Mouse (Mus musculus): ENCODE measurements around the gene Ereg. TPM values are rescaled to one million over a fixed set of nuclear protein-coding genes. Genes with fewer than 3 reads are reported as not detected.
A peak's percentile ranks its signal among the peaks of the same experiment; 100 is the strongest.

Ereg gene
- polyA plus RNA-seq, 1 experiment: 1.8 TPM

- WGBS: 43% methylated on average over 2 of the region's 2 CpGs
- TF ChIP-seq CTCF (IDR thresholded peaks at IDR 0.05; ENCODE audit: extremely low read depth, insufficient read length, insufficient replicate concordance, low read depth, low read length) (no peak), POLR2A (IDR thresholded peaks at IDR 0.05; ENCODE audit: low read depth, low read length) (no peak)
- H3K27me3 ChIP-seq (ENCODE audit: control insufficient read depth, insufficient read depth, low read length): no peaks in the 10 kb centered on the region
- no peak overlapping the region for H3K27ac ChIP-seq (ENCODE audit: insufficient read depth, low read depth, low read length)
- no peak overlapping the region for H3K4me3 ChIP-seq (ENCODE audit: low read depth, low read length)
- peaks cover 2% of the 10 kb centered on the region; the same call in 1 of the 2 replicates for H3K4me1 ChIP-seq (ENCODE audit: control insufficient read depth, insufficient read depth, insufficient read length, low read length)
- no peaks in the 10 kb centered on the region for H3K36me3 ChIP-seq (ENCODE audit: control insufficient read depth, insufficient read depth, low read length)
These were observed 49.7 kb downstream of the Ereg start for GRCm38 (mm10) chr5:91124140-91124539.

- no peak overlapping the region for H3K4me3 ChIP-seq (ENCODE audit: low read depth, low read length)
- 69% methylated on average over 1 of the region's 1 CpGs for WGBS
- peaks cover 2% of the 10 kb centered on the region; the same call in 1 of the 2 replicates for H3K4me1 ChIP-seq (ENCODE audit: control insufficient read depth, insufficient read depth, insufficient read length, low read length)
- H3K36me3 ChIP-seq (ENCODE audit: control insufficient read depth, insufficient read depth, low read length): no peaks in the 10 kb centered on the region
- no peak overlapping the region for H3K27ac ChIP-seq (ENCODE audit: insufficient read depth, low read depth, low read length)
- H3K27me3 ChIP-seq (ENCODE audit: control insufficient read depth, insufficient read depth, low read length): no peaks in the 10 kb centered on the region
- no peak for TF ChIP-seq CTCF (IDR thresholded peaks at IDR 0.05; ENCODE audit: extremely low read depth, insufficient read length, insufficient replicate concordance, low read depth, low read length)
- no peak for TF ChIP-seq POLR2A (IDR thresholded peaks at IDR 0.05; ENCODE audit: low read depth, low read length)
These were observed 52.2 kb downstream of the Ereg start for GRCm38 (mm10) chr5:91126623-91127022.

- no peaks in the 10 kb centered on the region for H3K27me3 ChIP-seq (ENCODE audit: control insufficient read depth, insufficient read depth, low read length)
- H3K27ac ChIP-seq (ENCODE audit: insufficient read depth, low read depth, low read length): no peak overlapping the region
- H3K4me1 ChIP-seq (ENCODE audit: control insufficient read depth, insufficient read depth, insufficient read length, low read length): peaks cover 2% of the 10 kb centered on the region; the same call in 1 of the 2 replicates
- TF ChIP-seq CTCF (IDR thresholded peaks at IDR 0.05; ENCODE audit: extremely low read depth, insufficient read length, insufficient replicate concordance, low read depth, low read length) (no peak), POLR2A (IDR thresholded peaks at IDR 0.05; ENCODE audit: low read depth, low read length) (no peak)
- no peaks in the 10 kb centered on the region for H3K36me3 ChIP-seq (ENCODE audit: control insufficient read depth, insufficient read depth, low read length)
- no peak overlapping the region for H3K4me3 ChIP-seq (ENCODE audit: low read depth, low read length)
- WGBS: 11% methylated on average over 1 of the region's 1 CpGs
These were observed 60.5 kb downstream of the Ereg start for GRCm38 (mm10) chr5:91134961-91135360.

- Histone ChIP-seq H3K36me3 (ENCODE audit: control insufficient read depth, insufficient read depth, low read length) (peaks cover 1% of the 10 kb centered on the region; the same call in 1 of the 2 replicates), H3K27me3 (ENCODE audit: control insufficient read depth, insufficient read depth, low read length) (no peaks in the 10 kb centered on the region), H3K27ac (ENCODE audit: insufficient read depth, low read depth, low read length) (no peak overlapping the region), H3K4me3 (ENCODE audit: low read depth, low read length) (peak overlapping the region; percentile 73), H3K4me1 (ENCODE audit: control insufficient read depth, insufficient read depth, insufficient read length, low read length) (peaks cover 2% of the 10 kb centered on the region; the same call in 1 of the 2 replicates)
- no peak for TF ChIP-seq CTCF (IDR thresholded peaks at IDR 0.05; ENCODE audit: extremely low read depth, insufficient read length, insufficient replicate concordance, low read depth, low read length)
- TF ChIP-seq POLR2A (IDR thresholded peaks at IDR 0.05; ENCODE audit: low read depth, low read length): no peak
- WGBS: 13% methylated on average over 7 of the region's 7 CpGs
These were observed 64.5 kb downstream of the Ereg start for GRCm38 (mm10) chr5:91138970-91139369.

- peak within 1 kb of the TSS; percentile 73 for H3K4me3 ChIP-seq (ENCODE audit: low read depth, low read length)
- under 1% methylated on average over 44 of the region's 44 CpGs for WGBS
- TF ChIP-seq CTCF (IDR thresholded peaks at IDR 0.05; ENCODE audit: extremely low read depth, insufficient read length, insufficient replicate concordance, low read depth, low read length) (no peak), POLR2A (IDR thresholded peaks at IDR 0.05; ENCODE audit: low read depth, low read length) (peak; percentile 32; the same call in 1 of the 2 replicates)
- H3K27ac ChIP-seq (ENCODE audit: insufficient read depth, low read depth, low read length): no peak within 1 kb of the TSS
- H3K4me1 ChIP-seq (ENCODE audit: control insufficient read depth, insufficient read depth, insufficient read length, low read length): peaks cover 2% of the 10 kb centered on the region; the same call in 1 of the 2 replicates
- no peaks in the 10 kb centered on the region for H3K27me3 ChIP-seq (ENCODE audit: control insufficient read depth, insufficient read depth, low read length)
- peaks cover 1% of the 10 kb centered on the region; the same call in 1 of the 2 replicates for H3K36me3 ChIP-seq (ENCODE audit: control insufficient read depth, insufficient read depth, low read length)
These were observed 65.0 kb downstream of the Ereg start, which contains the start of gene Areg for GRCm38 (mm10) chr5:91139446-91139873. Areg (plus strand) TSS chr5:91139599.

GRCm38 (mm10) chr5:91140896-91141448 is 66.5 kb downstream of the Ereg start:
- Histone ChIP-seq H3K4me3 (ENCODE audit: low read depth, low read length) (no peak overlapping the region), H3K27me3 (ENCODE audit: control insufficient read depth, insufficient read depth, low read length) (no peaks in the 10 kb centered on the region), H3K4me1 (ENCODE audit: control insufficient read depth, insufficient read depth, insufficient read length, low read length) (peaks cover 2% of the 10 kb centered on the region; the same call in 1 of the 2 replicates), H3K36me3 (ENCODE audit: control insufficient read depth, insufficient read depth, low read length) (peaks cover 5% of the 10 kb centered on the region; the same call in 1 of the 2 replicates), H3K27ac (ENCODE audit: insufficient read depth, low read depth, low read length) (no peak overlapping the region)
- WGBS: 84% methylated on average over 13 of the region's 13 CpGs
- TF ChIP-seq POLR2A (IDR thresholded peaks at IDR 0.05; ENCODE audit: low read depth, low read length) (no peak), CTCF (IDR thresholded peaks at IDR 0.05; ENCODE audit: extremely low read depth, insufficient read length, insufficient replicate concordance, low read depth, low read length) (no peak)

Other genes starting within 250 kb of the Ereg start
- gene Cxcl1, start 183.4 kb upstream of the Ereg start, polyA plus RNA-seq (2012; rRNA removed): 1.3 and 2.8 TPM in 2 replicates
- 1.2 and 18.6 TPM in 2 replicates for gene Cxcl2, start 170.8 kb upstream of the Ereg start, polyA plus RNA-seq (2012; rRNA removed)
- gene Mthfd2l, start 143.5 kb upstream of the Ereg start, polyA plus RNA-seq (2012; rRNA removed): 17.1 and 39.5 TPM in 2 replicates
- not detected in 2 replicates for gene Epgn, start 47.2 kb upstream of the Ereg start, polyA plus RNA-seq (2012; rRNA removed)
- gene Areg, start 65.0 kb downstream of the Ereg start, polyA plus RNA-seq (2012; rRNA removed): 12.1 and 23.0 TPM in 2 replicates

Measured in small intestine, adult 2 months (tissue).